Mouse (Mus musculus): ENCODE results near the gene Hspa12a. TPM values are rescaled to one million over a fixed set of nuclear protein-coding genes. Genes with fewer than 3 reads are reported as not detected.

Gene Hspa12a
- total RNA-seq, 2 experiments from 2014 or later: 217 to 223 TPM

DNA sequence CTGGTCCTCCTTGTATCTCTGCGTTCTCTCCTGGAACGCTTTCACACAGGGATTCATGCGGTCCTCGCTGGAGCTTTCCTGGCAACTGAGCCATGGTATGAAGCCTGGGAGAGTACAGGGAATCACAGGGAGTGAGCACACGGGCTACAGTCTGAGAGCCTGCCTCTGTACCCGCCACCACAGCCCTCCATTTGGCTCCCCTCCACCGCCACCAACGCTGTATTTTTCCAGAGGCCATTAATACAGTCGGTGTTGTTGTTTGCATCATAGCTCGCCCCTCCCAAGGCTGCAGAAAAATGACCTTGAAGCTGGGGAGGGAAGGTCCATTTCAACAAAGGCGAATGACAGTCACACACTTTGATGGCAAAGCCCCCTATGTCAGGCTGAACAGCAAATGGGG is 154.3 kb downstream of the Hspa12a start:
- intact Hi-C loops (cut with DNase I): no loop called here
- no peak for DNase-seq (ENCODE audit: low spot score in 2 of 2)

DNA sequence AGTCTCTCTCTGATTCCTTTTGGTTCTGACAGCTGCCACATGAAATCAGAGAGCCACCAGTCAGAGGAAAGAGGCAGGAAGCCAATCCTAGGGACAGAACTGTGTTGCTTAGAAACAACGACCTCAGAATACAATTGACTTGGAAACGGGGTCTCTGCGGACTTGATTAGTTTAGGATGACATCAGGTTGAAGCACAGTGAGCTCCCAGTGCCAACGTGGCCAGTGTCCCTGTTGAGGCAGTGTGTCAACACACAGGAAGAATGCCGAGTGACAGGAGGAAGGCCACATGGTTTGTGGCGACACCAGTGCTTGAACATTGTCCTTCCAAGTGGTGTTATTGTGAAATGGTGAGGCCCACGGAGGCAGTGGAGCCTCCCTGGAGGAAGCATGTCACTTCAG is 159.5 kb downstream of the Hspa12a start:
- intact Hi-C loops (cut with DNase I): no loop called here
- DNase-seq (ENCODE audit: low spot score in 2 of 2): no peak

DNA sequence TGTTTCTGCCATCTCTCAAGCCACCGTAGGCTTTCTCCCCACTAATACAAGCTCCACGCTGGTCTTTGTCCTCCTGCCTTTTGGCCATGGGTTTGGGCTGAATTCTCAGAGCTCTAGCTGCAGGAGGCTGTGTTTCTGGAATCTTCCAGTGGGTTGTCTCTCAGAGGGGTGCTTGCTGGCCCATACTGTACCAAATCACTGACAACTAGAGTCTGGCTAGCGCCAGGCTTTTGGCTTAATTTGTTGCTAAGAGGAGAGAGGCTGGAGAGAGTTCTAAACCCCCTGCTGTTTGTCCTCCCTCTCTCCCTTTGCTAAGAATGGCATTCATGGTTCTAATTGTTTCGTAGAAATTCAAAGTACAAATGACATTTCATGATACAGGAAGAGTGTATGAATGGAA is 161.9 kb downstream of the Hspa12a start:
- intact Hi-C loops (cut with DNase I): no loop called here

DNA sequence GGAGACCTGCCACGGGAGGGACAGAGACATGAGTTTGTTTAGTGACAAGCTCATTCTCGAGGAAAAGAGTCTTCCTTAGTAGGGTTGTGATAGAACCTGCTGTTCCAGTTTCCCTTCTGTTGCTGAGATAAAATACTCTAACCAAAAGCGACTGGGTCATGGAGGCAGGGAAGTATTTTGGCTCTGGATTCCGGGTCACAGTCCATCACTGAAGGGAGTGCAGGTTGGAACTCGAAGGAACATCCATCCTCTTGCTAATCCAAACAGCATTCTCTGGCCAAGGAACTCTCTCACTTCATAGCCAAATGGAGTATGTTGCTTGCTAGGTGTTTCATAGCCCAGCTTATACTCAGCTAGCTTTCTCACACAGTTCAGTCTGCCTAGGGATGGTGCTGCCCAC is 167.0 kb downstream of the Hspa12a start:
- intact Hi-C loops (cut with DNase I): no loop called here
- DNase-seq (ENCODE audit: low spot score in 2 of 2): no peak

More for the DNA sequence above, 161.9 kb downstream of the Hspa12a start:
- DNase-seq (ENCODE audit: low spot score in 2 of 2): no peak

DNA sequence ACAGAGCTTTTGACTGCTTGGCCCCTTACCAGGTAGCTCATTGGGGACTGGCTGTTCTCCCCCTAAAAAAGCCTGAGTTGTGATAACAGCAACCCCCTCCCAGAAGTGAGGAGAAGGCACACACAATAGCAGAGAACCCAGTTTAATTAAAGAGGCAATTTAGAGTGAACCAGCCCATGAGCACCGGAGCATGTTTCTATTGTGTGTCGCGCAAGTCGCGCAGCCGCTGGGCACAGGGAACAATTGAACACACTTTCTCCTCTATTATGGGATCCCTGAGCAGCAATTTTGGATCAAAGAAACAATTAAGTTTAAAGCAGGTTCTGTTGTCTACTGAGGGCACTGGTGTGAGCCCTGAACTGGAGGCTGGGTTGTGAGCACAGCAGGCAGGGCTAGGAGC is 176.1 kb downstream of the Hspa12a start:
- intact Hi-C loops (cut with DNase I): loop anchor here (10.0 kb wide), 1 partner anchor 437 kb away; no protein-coding TSS in a partner anchor
- DNase-seq (ENCODE audit: low spot score in 2 of 2): no peak

GRCm38 (mm10) chr19:58762848-58763541 is 180.5 kb downstream of the Hspa12a start:
- peak; percentile 71 to 73 for DNase-seq (ENCODE audit: low spot score in 2 of 2)
- intact Hi-C loops (cut with DNase I): loop anchor here (2.0 to 10.0 kb wide), 2 partner anchors 140 to 442 kb away; no protein-coding TSS in a partner anchor

- no peak for DNase-seq (ENCODE audit: low spot score in 2 of 2)
- intact Hi-C loops (cut with DNase I): loop anchor here (2.0 to 10.0 kb wide), 2 partner anchors 140 to 442 kb away; no protein-coding TSS in a partner anchor
These were observed 181.1 kb downstream of the Hspa12a start for GRCm38 (mm10) chr19:58762316-58762715.

GRCm38 (mm10) chr19:58759423-58759822 is 184.0 kb downstream of the Hspa12a start, which contains the start of gene Pnliprp2:
Gene Pnliprp2 (plus strand): TSS chr19:58759719.
- no peak for DNase-seq (ENCODE audit: low spot score in 2 of 2)
- intact Hi-C loops (cut with DNase I): no loop called here

DNA sequence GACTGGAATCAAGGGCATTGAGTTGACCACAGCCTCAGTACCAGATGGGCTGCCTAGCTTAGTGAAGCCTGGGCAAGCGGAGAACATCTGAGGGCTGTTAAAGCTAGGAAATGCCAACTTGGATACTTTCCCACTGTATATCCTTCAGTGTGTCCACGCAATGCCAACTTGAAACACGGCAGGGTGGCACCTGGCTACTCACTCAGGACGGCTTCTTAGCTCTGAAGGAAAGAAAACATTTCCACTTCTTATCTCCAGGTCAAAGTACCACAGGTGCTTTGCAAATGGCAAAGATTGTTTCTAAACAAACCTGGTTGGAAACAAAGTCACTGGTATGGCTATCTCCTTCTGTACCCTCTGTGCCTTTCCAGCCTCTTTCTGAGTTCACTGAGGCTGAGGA is 184.6 kb downstream of the Hspa12a start:
- intact Hi-C loops (cut with DNase I): no loop called here
- DNase-seq (ENCODE audit: low spot score in 2 of 2): no peak

DNA sequence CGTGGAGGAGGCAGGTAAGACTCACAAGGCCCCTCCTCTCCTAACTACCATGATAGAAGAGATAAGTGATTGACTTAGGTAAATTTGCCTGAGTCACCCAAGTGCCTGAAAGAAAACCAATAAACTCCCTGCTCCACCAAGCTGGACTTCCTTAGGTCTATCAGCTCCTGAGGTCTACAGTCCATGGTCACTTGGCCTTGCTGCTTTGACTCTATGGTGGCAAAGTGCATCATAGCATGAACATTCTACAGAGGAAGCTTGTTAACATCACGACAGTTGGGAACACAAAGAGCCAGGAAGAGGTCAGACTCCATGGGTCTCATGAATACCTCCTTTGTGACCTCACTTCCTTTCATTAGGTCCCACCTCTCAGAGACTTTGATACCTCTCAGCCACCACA is 191.9 kb downstream of the Hspa12a start:
- DNase-seq (ENCODE audit: low spot score in 2 of 2): no peak
- intact Hi-C loops (cut with DNase I): no loop called here

DNA sequence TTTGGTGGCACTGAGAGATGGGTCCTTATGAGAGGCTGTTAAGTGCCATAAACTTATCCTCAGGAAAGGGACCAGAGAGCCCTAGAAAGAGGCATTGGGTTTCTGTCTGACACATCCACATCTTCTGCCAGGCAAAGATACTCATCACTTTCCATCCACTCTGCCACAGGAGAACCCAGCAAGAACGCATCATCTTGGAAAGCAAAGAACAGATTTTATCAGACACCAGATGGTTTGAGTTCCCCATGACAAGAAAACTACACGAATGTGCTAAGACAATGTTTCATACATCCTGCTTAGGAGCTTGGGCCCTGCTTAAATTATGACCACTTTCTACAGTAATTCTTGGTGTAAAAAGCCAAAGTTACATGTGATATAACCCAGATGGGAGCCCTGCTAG is 192.6 kb downstream of the Hspa12a start:
- DNase-seq (ENCODE audit: low spot score in 2 of 2): no peak
- intact Hi-C loops (cut with DNase I): no loop called here

DNA sequence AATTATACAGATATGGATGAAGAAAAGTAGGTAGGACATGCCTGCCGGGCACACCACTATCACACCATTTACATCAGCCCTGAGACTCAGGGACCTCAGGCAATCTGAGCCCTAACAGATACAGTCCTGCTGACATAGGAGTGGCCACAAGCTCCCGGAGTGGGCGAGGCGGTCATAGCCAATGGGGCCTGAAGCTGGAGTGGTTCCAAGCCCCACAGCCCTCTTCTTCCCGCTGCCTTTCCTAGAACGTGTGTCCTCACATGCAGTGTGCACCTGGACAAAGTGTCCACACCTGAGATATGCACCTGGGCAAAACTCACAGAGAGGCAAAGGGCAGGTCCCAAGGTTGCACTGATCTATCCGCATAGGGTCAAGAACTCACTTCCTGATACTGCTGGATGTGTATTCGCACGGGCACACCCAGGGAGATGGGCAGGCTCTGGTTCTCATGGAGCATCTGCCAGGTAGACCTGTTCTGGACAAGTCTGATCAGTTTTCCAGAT is 195.9 kb downstream of the Hspa12a start:
- no peak for DNase-seq (ENCODE audit: low spot score in 2 of 2)
- intact Hi-C loops (cut with DNase I): no loop called here

Small RNAs within 50 kb of the gene (microRNA-seq; reads per million reads assigned to microRNA genes)
- 35.5 reads per million, percentile 46 among the genes with 10 or more reads in this experiment for gene Mir3086

Other genes with a start within 250 kb of the Hspa12a start
- under 1 TPM in 1 of 2 experiments, not detected in 1; 0.67 TPM for gene Pnliprp1, start 214.8 kb downstream of the Hspa12a start, total RNA-seq (2021)
- gene Pnliprp2, start 183.9 kb downstream of the Hspa12a start, total RNA-seq (2021): under 1 TPM in 1 of 2 experiments, not detected in 1; 0.20 TPM
- 1 to 10 TPM in 1 of 2 experiments, not detected in 1; 1.1 TPM for gene 1700019N19Rik, start 149.2 kb downstream of the Hspa12a start, total RNA-seq (2021)
- gene Eno4, start 229 bp downstream of the Hspa12a start, total RNA-seq (2021): 1 to 10 TPM; 2.2 to 2.4 TPM
- gene Shtn1, start 132.4 kb upstream of the Hspa12a start, total RNA-seq (2021): 10 to 100 TPM; 19.2 to 21.6 TPM
- 1 to 10 TPM; 1.0 to 1.7 TPM for gene Vax1, start 226.4 kb upstream of the Hspa12a start, total RNA-seq (2021)

Measured in left cerebral cortex, postnatal 36 days (tissue).